Mouse (Mus musculus) gastrocnemius, postnatal 4 days (tissue): Measurements from ENCODE around the gene Mast2. TPM values are rescaled to one million over a fixed set of nuclear protein-coding genes. Genes with fewer than 3 reads are reported as not detected.
A peak's percentile ranks its signal among the peaks of the same experiment; 100 is the strongest.

Experiments used
- DNase-seq, 2 experiments: peaks; one replicate each; pipeline ENCODE4 v3.0.0; 2021 to 2022; ENCODE audit warnings: low spot score in 2 of 2, mixed read lengths in 2 of 2
- long read RNA-seq, 2 experiments: library from polyadenylated mRNA; stranded (forward); transcript quantifications; one replicate each; pipeline ENCODE4 v2.0.0; 2021
- total RNA-seq, 2 experiments: library from RNA; stranded (reverse); gene quantifications; 2 replicates each; pipeline ENCODE4 v1.2.3; 2021

Gene Mast2
- total RNA-seq = 10 to 100 TPM; 72.7 to 80.9 TPM
- long read RNA-seq, experiment 1, full-length matches to known transcripts = 16 of 64 reads
- long read RNA-seq, experiment 1, partial matches to known transcripts = 13 of 64 reads
- long read RNA-seq, experiment 1, other reads (novel, unspliced or antisense) = 35 of 64 reads
- long read RNA-seq, experiment 2, full-length matches to known transcripts = 42 of 141 reads
- long read RNA-seq, experiment 2, partial matches to known transcripts = 24 of 141 reads
- long read RNA-seq, experiment 2, other reads (novel, unspliced or antisense) = 75 of 141 reads

GRCm38 (mm10) chr4:116464126-116464981 is at the start of gene Mast2:
Gene Mast2, minus strand, starts transcription at chr4:116464183.
- peak; percentile 81 to 86 for DNase-seq

- peak; percentile 85 to 92 for DNase-seq
Observed at GRCm38 (mm10) chr4:116507425-116508218, 43.6 kb upstream of the Mast2 start, which contains the start of gene Ipp. Gene Ipp, plus strand, starts transcription at chr4:116507549.

- DNase-seq = peak in 1 of 2 experiments; percentile 9
Observed at GRCm38 (mm10) chr4:116506886-116507424, 43.0 kb upstream of the Mast2 start.

GRCm38 (mm10) chr4:116499978-116500377 is 36.0 kb upstream of the Mast2 start:
- DNase-seq = no peak

- DNase-seq = no peak
Observed at GRCm38 (mm10) chr4:116493646-116494045, 29.7 kb upstream of the Mast2 start.

GRCm38 (mm10) chr4:116492460-116492859 is 28.5 kb upstream of the Mast2 start:
- no peak for DNase-seq

GRCm38 (mm10) chr4:116491886-116492285 is 27.9 kb upstream of the Mast2 start:
- no peak for DNase-seq

GRCm38 (mm10) chr4:116491119-116491536 is 27.1 kb upstream of the Mast2 start:
- DNase-seq = peak in 1 of 2 experiments; percentile 10

- peak in 1 of 2 experiments; percentile 34 for DNase-seq
Observed at GRCm38 (mm10) chr4:116483476-116483875, 19.5 kb upstream of the Mast2 start.

GRCm38 (mm10) chr4:116481322-116481721 is 17.3 kb upstream of the Mast2 start:
- DNase-seq = no peak

GRCm38 (mm10) chr4:116463231-116464125 is 505 bp downstream of the Mast2 start:
- peak; percentile 42 to 54 for DNase-seq

GRCm38 (mm10) chr4:116461943-116462342 is 2.0 kb downstream of the Mast2 start:
- no peak for DNase-seq

- no peak for DNase-seq
Observed at GRCm38 (mm10) chr4:116451553-116451952, 12.4 kb downstream of the Mast2 start.

GRCm38 (mm10) chr4:116449951-116450350 is 14.0 kb downstream of the Mast2 start:
- DNase-seq = no peak

- DNase-seq = peak in 1 of 2 experiments; percentile 16
Observed at GRCm38 (mm10) chr4:116448673-116449072, 15.3 kb downstream of the Mast2 start.

- DNase-seq = no peak
Observed at GRCm38 (mm10) chr4:116439383-116439782, 24.6 kb downstream of the Mast2 start.

- DNase-seq = no peak
Observed at GRCm38 (mm10) chr4:116438561-116438960, 25.4 kb downstream of the Mast2 start.

- DNase-seq = no peak
Observed at GRCm38 (mm10) chr4:116435626-116436025, 28.4 kb downstream of the Mast2 start.

GRCm38 (mm10) chr4:116422186-116422585 is 41.8 kb downstream of the Mast2 start:
- DNase-seq = no peak

- DNase-seq = no peak
Observed at GRCm38 (mm10) chr4:116421170-116421569, 42.8 kb downstream of the Mast2 start.
